Mouse (Mus musculus): ENCODE measurements at regions not wholly inside any gene's neighbourhood (a gene's known extent, or its start where the extent isn't known, plus 50 kb on each side); places are given as distances from the start of the nearest gene placed in this dataset.

DNA sequence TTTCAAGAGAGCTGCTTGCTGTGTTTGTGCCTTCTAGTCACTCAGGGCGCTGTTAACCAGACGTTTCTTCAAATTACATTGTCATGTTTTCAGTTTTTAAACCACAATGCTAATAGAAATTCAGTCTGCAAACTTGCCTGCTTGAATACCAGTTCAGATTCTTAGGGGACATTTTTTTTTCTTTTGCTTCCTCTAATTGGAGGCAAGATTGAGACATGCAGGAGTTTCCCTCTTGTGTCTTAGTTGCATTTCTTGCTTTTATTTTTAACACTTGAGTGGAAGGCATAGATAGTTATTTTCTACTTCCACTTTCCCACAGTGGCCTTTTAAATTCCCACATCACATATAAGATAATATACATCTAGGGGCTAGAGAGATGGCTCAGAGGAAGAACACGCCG lies 246.8 kb downstream of the Grpr start:
- no peak for DNase-seq

DNA sequence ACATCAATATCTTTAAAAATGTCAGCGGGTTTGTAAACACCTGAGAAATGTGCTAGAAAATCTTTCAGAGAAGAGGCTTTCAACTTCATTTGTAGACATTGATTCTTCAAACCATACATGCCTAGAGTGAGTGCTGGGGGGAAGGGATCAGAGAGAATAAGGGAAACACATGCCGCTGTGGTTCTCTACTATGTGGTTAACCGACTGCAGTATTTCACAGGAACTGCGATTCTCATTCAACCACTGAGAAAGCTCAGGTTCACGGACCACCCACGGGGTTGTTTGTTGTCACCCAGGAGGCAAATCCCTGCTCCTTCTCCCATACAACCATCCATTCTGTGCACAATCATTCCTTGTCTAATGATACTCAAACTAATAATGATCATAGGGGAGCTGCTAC lies 248.4 kb downstream of the Grpr start:
- DNase-seq: no peak

DNA sequence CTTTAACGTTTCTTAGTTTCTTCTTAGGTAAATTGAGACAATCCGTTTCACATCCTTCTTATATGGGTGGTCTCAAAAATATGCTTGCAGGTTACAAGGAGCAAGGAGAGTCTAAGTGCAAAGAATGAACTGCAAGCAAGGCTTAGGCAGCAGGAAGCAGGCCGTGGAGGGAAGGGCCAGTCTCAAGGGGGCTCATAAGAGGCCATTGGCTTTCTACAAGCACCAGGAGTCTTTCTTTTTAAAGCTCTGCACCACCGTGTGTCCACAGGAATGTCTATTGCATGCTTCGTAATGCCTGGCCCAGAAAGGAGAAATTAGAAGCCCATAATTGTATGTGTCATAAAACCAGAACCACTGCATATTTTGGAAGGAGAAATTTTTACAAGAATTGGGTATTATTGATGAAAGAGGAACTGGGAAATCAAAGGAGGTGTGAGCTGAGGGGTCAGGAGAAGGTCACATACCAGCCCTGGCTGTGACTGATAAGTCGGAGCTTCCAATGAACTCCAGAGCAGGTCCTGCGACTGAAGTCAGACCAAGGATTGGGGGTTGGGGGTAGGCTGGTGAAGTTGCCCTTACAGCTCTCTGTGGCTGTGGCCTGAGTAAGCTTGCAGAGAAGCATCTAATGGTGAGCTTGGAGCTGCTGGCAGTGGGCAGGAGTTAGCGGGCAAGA lies 252.4 kb downstream of the Grpr start:
- DNase-seq: no peak

DNA sequence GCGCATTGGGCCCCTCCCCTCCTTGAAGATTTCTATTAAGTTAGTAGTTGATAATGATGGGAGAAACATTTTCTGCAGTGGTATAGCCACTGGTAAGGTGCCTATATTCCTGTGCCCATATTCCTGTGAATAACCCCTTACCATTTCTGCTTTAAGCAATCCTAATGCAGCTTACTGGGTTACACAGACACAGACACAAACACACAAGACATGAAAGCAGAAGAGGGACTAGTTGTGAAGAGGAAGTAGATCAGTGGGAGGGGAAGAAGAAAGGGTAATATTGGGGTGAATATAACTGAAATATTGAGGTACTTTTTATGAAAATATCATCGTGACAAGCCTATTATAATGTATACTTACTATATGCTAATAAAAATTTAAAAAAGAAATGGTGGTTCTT lies 288.2 kb downstream of the Grpr start:
- DNase-seq: no peak

DNA sequence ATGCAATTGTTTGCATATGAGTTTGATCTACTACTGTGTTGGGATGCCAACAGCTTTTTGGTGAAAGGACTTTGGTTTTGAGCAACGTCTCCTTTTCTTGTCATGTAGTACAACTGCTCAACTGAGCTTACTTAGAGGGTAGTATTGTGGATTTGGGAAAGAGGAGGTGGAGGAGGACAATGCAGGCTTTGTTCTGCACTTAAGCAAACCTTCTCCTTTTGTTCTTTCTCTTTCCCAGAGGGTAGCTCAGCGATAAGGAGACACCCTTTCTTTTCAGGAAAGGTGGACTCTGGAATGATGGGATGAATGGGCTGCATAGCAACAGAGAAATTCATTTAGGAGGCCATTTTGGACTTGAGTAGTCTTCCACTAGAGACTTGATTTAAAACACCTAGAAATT lies 288.6 kb upstream of the S100g start:
- DNase-seq: no peak

DNA sequence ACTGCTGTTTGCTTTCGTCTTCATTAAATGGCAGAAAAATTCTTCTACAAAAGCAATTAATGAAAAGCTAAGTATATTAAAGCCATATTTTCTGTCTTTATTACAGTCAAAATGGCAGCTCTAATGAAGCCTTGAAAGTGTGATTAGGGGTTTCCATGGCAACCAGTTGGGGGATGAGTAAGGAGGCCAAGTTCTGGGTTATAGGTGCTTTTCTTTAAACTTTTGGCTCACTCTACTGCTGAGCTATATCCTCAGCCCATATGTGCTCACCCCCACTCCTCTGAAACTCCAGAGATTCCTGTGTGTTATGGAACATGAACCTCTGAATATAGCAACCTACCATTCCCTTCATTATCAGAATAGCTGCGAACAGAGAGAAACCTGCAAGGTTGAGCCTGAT lies 240.9 kb upstream of the S100g start:
- no peak for DNase-seq

DNA sequence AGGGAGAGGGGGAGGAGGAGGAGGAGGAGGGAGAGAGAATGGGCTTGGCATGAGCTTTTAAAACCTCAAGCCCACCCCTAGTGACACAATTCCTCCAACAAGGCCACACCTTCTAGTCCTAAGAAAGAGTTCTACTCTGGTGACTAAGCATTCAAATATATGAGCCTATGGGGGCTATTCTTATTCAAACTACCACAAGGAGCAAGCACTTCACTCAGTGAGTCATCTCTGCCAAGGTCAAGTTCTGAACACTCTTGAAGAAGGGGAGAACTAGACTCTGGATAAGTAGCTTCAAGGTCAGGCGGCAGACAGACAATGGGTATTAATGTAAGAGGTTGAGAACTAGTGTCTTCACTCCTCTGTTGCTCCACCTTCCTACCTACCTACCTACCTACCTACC lies 239.0 kb upstream of the S100g start:
- DNase-seq: no peak

DNA sequence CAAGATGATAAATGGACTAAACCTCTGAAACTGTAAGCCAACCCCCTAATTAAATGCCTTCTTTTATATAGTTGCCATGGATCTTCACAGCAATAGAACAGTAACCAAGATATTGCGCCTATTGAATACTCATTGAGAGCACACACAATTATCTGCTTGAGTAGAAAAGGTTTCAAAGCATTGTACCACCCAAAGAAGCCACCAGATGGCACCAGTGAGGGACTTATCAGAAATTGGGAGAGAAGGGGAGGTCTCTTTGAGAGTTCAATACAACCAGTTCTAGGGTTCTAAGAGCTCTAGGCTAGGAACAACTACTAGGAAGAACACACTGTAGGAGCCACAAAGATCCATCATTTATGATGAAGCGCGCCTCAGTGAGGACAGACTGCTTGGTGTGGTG lies 217.2 kb upstream of the S100g start:
- DNase-seq: peak; percentile 11

DNA sequence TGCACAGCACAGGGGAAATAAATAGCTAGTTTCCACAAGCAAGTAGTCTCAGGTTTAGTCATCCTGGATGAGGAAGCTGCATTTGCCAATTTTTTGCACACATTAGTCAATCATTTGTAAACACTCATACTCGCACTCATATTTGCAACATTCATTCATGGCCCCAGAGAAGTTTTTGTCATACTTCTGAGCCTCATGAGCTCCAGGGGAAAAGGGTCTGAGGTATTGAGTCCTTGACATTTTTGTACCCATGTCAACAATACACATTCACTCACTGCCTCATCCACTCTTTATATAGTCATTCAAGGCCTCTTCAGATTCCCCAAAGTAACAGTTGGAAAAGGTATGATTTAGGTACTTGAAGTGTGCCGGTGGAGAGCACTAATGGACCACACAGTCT lies 200.4 kb upstream of the S100g start:
- no peak for DNase-seq

DNA sequence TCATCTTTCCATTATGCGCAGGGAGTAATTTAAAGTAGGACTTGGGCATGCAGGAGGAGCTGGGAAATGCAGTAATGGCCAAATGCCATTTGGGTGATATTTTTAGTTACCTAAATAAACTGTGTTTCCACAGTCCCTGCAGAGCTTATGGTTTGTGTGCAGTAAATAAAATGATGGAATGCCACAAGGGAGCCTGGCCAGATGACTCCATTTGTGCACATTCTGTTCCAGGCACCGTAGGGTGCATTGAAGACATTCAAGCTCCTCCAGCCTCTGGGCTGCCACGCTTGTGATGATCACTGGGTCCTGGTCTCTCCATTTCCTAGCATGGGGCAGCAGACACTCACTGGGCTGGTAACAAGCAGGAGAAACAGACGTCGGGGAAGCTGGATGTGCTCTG lies 190.9 kb upstream of the S100g start:
- DNase-seq: no peak

DNA sequence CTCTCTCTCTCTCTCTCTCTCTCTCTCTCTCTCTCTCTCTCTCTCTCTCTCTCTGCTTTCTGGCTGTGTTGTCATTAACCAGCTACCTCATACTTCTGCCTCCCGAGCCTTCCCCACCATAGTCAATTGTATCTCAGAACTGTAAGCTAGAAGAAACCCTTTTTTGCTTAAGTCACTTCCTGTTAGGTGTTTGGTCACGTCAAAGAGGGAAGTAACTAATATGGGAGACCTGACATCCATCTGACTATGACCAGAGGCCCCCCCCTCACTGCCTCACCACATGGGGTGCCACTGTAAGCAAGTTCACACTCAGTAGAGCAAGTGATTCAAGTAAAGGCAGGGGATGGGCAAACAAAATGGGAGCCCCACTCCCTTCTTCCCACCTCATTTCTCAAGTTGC lies 187.6 kb upstream of the S100g start:
- no peak for DNase-seq

DNA sequence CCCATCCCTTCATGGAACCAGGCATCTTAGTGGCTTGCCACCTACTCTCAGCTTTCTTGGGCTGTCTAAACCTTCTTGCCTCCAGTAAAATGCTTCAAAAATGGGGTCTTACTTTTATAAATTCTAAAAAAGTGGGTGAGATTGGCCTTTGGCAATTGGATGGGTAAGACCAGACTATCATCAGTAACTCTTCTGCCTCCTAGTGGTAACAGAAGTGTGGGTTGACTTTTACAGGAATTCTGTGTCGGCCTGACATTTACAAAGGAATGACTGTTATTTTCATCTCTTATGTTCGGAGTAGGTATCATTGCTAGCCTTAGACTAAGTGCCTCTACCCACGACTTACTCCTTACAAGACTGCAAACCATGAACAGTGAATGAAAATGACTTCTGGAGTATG lies 180.1 kb upstream of the S100g start:
- DNase-seq: no peak

DNA sequence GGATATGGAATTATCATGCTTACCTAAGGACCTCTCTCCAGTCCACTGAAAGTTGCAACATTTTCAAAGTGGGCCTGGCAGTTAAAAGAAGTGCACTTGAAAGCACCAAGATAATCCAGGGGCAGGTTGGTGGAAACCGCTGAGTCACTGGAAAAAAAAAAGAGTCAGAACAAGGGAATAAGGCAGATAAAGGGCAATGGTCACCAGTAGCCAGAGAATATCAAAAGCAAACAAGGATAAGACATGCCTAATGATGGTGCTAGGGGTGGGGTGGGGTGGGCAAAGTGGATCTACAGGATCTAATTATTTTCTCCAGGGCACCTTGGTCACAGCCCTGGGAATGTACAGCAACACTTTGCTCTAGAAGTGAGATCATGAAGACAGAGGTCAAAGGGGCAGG lies 175.1 kb upstream of the S100g start:
- DNase-seq: no peak

DNA sequence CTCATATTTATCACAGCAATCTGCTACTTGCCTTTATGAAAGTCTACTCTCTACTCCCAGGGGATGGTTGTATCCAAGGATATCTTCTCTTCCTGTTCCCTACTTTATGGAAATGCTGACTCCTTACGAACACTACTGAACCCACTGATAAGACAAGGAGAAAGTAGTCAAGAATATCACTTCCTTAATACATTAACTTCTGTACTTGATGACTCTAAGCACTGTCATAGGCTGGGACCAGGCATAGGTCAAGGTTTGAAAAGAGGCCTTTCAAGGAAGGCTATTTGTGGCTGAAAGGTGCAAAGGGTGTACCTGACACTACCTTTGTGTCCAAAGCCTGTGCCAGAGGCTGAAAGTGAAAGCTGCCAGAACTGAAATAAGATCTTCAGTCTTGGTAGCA lies 164.2 kb upstream of the S100g start:
- DNase-seq: no peak

DNA sequence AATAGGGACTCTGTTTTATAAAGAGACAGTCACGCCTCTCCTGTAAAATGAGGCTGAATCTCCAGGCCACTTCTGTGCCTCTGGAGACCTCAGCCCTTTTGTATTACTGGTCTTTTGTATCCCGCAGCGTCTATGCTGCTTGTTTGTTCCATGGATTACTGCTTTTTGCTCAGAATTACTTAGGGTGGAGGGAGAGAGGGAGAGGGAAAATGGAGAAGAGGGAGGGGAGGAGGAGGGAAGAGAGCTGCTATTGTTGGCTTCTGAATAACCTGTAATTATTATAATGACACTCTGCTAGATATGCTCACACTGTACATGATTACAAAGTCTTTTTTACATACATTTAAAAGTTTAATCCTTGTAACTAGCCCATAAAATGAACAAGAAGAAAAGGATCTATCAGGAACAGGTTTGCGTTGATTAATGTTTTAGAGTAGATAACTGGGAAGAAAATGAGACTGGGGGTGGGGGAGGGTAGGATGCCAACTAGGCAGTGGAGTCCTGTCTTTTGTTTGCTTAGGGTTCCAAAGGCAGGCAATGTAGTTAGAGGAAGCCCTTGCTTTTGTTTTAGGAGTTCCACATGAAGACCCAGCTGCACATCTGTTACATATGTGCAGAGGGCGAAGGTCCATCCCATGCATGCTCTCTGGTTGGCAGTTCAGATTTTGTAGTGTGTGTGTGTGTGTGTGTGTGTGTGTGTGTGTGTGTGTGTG lies 153.4 kb upstream of the S100g start:
- DNase-seq: no peak

DNA sequence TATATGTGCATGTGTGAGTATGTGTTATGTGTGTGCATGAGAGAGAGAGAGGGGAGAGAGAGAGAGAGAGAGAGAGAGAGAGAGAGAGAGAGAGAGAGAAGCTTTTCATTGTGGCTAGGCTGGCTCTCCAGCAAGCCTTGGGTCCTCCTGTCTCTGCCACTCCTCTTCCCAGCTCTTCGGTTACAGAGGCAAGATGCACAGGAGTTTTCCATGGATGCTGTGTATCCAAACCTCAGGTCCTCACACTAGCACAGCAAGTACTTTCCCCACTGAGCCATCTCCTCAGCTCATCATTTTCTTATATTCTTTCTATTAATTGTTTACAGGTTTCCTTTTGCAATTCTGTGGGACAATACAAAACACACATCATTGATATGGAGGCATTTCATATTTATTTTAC lies 152.8 kb upstream of the S100g start:
- no peak for DNase-seq

DNA sequence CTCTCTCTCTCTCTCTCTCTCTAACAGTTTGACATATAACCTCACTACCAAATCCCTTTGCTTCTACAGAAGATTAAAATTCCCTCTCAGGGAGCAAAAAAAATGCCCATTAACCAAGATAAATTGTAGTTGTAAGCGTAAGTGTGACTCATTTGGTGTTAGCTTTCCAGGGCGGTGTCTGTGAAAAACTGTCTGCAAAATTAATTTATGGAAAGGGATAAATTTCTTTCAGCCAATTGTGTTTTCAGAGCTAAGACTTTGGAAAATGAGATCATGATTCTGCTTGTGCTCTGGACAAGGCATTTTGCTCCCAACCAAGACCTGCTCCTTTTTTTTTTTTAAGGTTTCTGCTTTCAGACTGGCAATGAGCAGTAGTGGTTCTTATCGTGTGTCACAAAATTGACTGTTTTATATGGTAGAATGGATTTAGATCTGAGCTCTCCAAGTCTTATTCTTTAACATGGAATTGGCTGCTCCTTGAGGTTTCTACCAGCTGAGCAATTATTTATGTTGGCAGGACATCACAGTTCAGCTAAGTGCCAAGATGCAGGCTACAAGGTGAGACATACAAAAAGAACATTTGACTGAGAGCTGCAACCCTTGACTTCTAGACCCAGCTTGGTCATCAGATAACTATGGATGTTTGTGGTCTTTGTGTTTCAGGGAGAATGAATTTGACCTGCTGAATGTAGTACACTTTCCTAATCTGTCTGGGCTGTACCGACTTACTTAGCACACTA lies 130.8 kb upstream of the S100g start:
- DNase-seq: no peak

All from adrenal gland, postnatal 10 days (tissue).